Mouse (Mus musculus) heart, postnatal 36 days (tissue): ENCODE measurements around the gene Bcl6b. TPM values are rescaled to one million over a fixed set of nuclear protein-coding genes. Genes with fewer than 3 reads are reported as not detected.

Experiments used
- DNase-seq, 2 experiments: peaks; one replicate each; pipeline ENCODE4 v3.0.0; 2021 to 2022
- intact Hi-C: fragments of 180-260 bp; cut with DNase I; formaldehyde crosslinking; loops from one replicate; pipeline ENCODE4 v1.15.1; 2025
- total RNA-seq, 2 experiments: library from RNA; stranded (reverse); gene quantifications; 2 replicates each; pipeline ENCODE4 v1.2.3; 2021

Gene Bcl6b
- total RNA-seq, 2 experiments from 2014 or later, result 19.7 to 20.0 TPM

DNA sequence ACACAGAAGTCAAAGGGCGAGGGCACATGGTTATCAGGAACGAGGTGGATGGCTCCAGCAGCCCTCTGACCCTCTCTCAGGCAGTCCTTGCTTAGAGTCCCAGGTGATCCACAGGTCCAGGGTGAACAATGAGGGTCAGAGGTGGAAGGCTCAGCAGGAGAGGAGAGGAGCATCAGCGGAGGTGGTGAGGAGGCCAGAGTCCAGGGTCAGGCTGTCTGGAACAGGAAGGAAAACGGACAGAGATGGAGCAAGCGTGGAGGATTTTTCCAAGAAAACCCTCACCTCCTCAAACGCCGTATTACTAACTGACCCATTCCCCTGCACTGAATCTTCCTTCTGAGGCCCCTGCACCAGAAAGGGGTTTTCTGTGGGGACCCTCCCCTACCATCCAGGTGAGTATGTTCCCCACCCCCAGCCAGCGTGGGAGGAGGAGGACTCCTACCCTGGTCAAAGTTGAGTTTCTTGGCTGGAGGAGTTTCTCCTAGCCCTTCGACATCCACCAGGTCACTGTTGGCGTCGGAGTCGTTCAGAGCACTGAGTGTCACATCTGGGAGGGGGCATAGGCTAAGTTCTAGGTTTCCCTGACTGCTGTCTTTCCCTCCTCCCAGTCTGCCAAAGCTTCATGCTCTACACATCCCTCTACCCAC, 5.8 kb upstream of the Bcl6b start:
- intact Hi-C loops, result loop anchor here (10.0 kb wide), 2 partner anchors 409 to 821 kb away; partner anchors contain the start of genes Kdm6b, Rnf167 and Slc25a11
- DNase-seq, result no peak

- intact Hi-C loops, result loop anchor here (10.0 kb wide), 2 partner anchors 410 to 820 kb away; partner anchors contain the start of genes Kdm6b, Rnf167 and Slc25a11
- DNase-seq, result no peak
Observed at GRCm38 (mm10) chr11:70234497-70234896, 4.9 kb upstream of the Bcl6b start.

DNA sequence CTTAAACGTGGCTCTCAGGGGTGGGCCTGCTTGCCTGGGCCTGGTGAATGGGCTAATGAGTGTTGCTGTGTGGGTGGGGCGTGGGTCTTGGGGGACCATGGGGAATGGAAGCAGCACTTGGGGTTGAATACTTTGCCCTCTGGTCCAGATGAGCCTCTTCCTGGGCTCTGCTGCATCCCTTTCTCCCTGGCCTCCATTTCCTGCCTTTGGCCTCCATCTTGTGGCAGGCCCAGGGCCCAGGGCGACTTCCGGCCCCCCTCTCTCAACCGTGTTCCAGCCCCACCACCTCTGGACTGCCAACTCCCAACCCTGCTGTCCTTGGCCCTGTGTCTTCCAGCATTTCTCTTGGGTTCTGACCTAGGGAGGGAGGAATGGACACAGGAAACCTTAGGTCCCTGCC, 4.4 kb upstream of the Bcl6b start:
- DNase-seq, result peak; percentile 51 to 59
- intact Hi-C loops, result loop anchor here (10.0 kb wide), 2 partner anchors 411 to 819 kb away; partner anchors contain the start of genes Kdm6b, Rnf167 and Slc25a11

GRCm38 (mm10) chr11:70233016-70233415, 3.4 kb upstream of the Bcl6b start:
- intact Hi-C loops, result loop anchor here (10.0 kb wide), 2 partner anchors 412 to 818 kb away; partner anchors contain the start of genes Kdm6b, Rnf167 and Slc25a11
- DNase-seq, result peak in 1 of 2 experiments; percentile 28

GRCm38 (mm10) chr11:70232546-70232945, 2.9 kb upstream of the Bcl6b start:
- intact Hi-C loops, result loop anchor here (10.0 kb wide), 2 partner anchors 412 to 818 kb away; partner anchors contain the start of genes Kdm6b, Rnf167 and Slc25a11

DNA sequence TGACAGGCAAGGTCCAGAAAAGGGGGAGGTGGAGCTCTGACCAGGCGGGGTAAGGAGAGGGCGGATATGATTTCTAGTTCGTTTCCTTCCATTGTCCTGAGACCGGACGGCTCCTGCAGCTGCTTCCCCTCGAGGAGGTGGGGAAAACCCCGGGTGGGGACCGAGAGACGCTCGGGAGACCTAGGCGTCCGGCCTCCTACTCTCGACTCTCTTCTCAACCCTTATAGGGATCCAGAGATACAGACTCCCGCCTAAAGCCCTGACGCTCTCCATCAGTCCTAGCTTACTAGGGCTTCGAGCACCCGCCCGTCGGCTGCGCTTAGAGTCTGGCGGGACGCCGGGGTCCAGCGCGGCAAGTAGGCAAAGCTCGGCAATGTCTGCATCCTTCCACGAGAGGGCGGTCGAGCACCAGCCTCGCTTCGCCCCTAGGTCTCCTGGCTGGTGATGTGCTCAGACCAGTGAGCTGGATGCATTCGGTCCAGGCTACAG, 685 bp upstream of the Bcl6b start:
- DNase-seq, result peak; percentile 91 to 92
- intact Hi-C loops, result loop anchor here (1.0 to 10.0 kb wide), 3 partner anchors 9 to 815 kb away; partner anchors contain the start of genes Kdm6b, Rnf167, Slc16a13 and Slc25a11

More at GRCm38 (mm10) chr11:70232546-70232945, 2.9 kb upstream of the Bcl6b start:
- DNase-seq, result peak; percentile 63 to 82

DNA sequence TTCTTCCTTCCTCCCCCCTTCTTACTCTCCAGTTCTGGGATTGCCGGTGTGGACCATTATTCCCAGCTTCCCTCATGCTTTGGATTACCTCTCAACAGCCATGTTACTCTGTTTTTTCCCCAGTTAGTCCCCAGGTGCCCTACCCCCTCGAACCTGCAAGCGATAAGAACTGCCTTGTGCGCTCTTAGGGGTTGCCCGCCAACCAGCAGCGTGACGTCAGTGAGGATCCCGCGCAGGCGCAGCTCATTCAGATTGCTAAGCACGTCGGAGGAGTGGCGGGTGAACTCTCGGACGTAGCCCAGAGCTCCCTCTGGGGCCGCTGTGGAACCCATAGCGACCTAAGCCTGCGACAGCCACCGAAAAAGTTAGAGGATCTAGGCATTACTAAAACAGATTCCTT, 770 bp downstream of the Bcl6b start:
- DNase-seq, result peak; percentile 88 to 90
- intact Hi-C loops, result no loop called here

- peak in 1 of 2 experiments; percentile 19 for DNase-seq
- intact Hi-C loops, result no loop called here
Observed at GRCm38 (mm10) chr11:70227661-70228245, 1.8 kb downstream of the Bcl6b start.

- DNase-seq, result peak in 1 of 2 experiments; percentile 23
- intact Hi-C loops, result no loop called here
Observed at GRCm38 (mm10) chr11:70227126-70227525, 2.5 kb downstream of the Bcl6b start.

GRCm38 (mm10) chr11:70226602-70226890, 3.1 kb downstream of the Bcl6b start:
- intact Hi-C loops, result no loop called here
- DNase-seq, result no peak

- intact Hi-C loops, result no loop called here
- peak in 1 of 2 experiments; percentile 16 for DNase-seq
Observed at GRCm38 (mm10) chr11:70225798-70226601, 3.6 kb downstream of the Bcl6b start.

GRCm38 (mm10) chr11:70223724-70224123, 5.9 kb downstream of the Bcl6b start:
- peak in 1 of 2 experiments; percentile 60 for DNase-seq
- intact Hi-C loops, result no loop called here

GRCm38 (mm10) chr11:70221603-70222500, 7.7 kb downstream of the Bcl6b start:
- peak in 1 of 2 experiments; percentile 48 for DNase-seq
- intact Hi-C loops, result loop anchor here (1.0 kb wide), 1 partner anchor 8 kb away; no protein-coding TSS in a partner anchor

DNA sequence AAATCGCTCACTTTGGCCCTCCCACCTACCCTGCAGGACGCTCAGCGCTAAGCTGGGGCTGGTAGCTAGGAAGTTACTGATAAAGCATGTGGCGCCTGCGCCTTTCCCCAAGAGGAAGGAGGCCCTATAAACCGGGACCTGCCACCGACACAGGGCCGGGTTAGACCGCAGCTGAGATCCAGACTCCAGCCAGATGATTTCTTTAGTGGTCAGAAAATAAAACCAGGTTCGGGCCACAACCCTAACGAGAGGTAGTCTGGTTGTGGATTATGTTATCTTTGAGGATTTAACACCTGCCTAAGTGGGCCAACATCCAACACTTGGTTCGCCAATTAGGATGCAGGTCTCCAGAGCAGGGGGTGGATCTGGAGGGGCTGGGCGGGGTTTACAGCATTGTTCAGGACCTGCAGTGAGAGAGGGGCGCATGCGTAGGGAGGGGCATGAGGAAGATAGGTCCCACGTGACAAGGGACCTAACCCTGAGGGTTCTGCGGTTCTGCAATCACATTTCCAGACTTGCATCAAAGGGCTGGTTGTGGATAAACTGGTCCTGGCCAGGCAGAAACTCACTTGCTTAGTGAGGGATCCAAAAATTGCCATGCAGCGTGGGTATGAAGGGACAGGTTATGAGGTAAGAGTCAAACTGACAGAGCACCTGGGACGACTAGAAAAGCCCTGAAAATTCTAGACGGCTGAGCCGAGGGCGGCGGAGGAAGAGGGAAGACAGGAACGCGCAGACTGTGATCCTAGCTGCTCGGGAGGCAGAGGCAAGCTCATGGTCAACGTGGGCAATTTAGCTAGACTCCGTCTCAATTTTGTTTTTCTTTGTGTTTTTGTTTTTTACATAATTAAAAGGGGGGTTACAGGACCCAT, 8.6 kb downstream of the Bcl6b start, which contains the start of gene Slc16a13:
TSS of gene Slc16a13 (minus strand) at position 334 of the 872 bp plus-strand sequence.
- intact Hi-C loops, result loop anchor here (1.0 kb wide), 1 partner anchor 9 kb away; no protein-coding TSS in a partner anchor
- peak; percentile 88 to 89 for DNase-seq

DNA sequence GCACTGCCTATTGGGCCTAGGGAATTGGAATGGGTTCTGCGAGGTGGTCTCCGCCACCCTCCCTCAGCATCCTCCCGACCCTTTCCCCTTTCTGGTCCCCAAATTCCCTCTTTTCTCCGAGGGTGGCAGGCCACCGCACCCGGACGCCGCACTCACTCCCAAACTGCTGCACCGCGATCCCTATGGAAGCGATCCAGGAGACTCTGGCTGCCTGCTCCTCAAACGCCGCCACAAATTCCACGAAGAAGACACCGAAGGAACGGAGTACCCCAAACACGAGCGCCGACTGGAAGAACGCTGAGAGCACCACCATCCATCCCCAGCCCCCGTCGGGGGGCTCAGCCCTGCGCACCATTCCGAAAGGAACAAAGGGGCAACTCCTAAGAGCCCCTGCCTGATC, 9.3 kb downstream of the Bcl6b start:
- intact Hi-C loops, result no loop called here
- no peak for DNase-seq

- DNase-seq, result no peak
- intact Hi-C loops, result loop anchor here (10.0 kb wide), 1 partner anchor 285 kb away; the partner anchor contains the start of gene Ybx2
Observed at GRCm38 (mm10) chr11:70219873-70220272, 9.7 kb downstream of the Bcl6b start.

- DNase-seq, result no peak
- intact Hi-C loops, result loop anchor here (10.0 kb wide), 1 partner anchor 284 kb away; the partner anchor contains the start of gene Ybx2
Observed at GRCm38 (mm10) chr11:70218741-70219470, 10.7 kb downstream of the Bcl6b start.

DNA sequence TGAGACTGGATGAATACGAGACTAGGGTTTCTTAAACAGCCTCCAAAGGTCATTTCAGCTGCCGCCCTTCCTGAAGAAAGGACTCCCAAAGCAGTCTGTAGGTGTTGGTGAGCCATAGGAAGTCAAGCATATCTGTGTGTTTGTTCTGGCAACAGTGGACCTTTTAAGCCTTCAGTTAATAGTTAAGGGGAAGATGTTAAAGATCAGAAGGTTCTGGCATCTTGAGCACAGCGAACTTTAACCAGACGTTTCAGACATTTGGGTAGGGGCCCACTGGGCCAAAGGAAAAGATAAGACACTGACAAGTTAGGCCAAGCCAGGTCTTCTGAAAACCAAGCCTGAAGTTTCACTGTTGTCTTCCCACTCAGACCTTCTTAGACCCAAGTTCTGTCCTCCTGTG, 11.6 kb downstream of the Bcl6b start:
- DNase-seq, result no peak
- intact Hi-C loops, result loop anchor here (10.0 kb wide), 1 partner anchor 283 kb away; the partner anchor contains the start of gene Ybx2
